Mouse (Mus musculus) C2C12 (cell line): ENCODE data around the gene Pdik1l.

Source experiments
- CTCF ChIP-seq: IDR thresholded peaks from one replicate; pipeline ENCODE4 v1.5.1; 2011; ENCODE audit not compliant: control insufficient read depth, insufficient read depth, insufficient read length
- MAX ChIP-seq: IDR thresholded peaks from one replicate; pipeline ENCODE4 v1.6.1; 2011; ENCODE audit warnings: mild to moderate bottlenecking, control low read depth
- MYOG ChIP-seq: IDR thresholded peaks from one replicate; pipeline ENCODE4 v1.6.1; 2011; ENCODE audit not compliant: control insufficient read depth, insufficient read length; ENCODE audit errors: extremely low read depth
- USF1 ChIP-seq: IDR thresholded peaks from one replicate; pipeline ENCODE4 v1.6.1; 2011; ENCODE audit warnings: low read depth, mild to moderate bottlenecking, control low read depth, moderate library complexity

GRCm38 (mm10) chr4:134297369-134297768 is 9.7 kb upstream of the Pdik1l start:
- TF ChIP-seq USF1 (no peak), CTCF (no peak), MAX (no peak), MYOG (no peak)
